Mouse (Mus musculus) forebrain, postnatal 0 days (tissue): ENCODE measurements around the gene Zfp82. TPM values are rescaled to one million over a fixed set of nuclear protein-coding genes. Genes with fewer than 3 reads are reported as not detected.

Source experiments
- ATAC-seq: fragments of 200-750 bp; cut with Nextera tagmentation; 2 replicates; pipeline ENCODE4 v1.8.0; 2017; ENCODE audit warnings: mild to moderate bottlenecking, moderate library complexity
- DNase-seq: peaks from one replicate; pipeline ENCODE4 v3.0.0-alpha.2; 2015
- H3K27ac ChIP-seq: fragments of 300-500 bp; sonication (generic); 2 replicates; pipeline ENCODE4 v1.5.1; 2014; ENCODE audit warnings: low read depth, mild to moderate bottlenecking, antibody characterized with exemption, low read length, moderate library complexity, mixed read lengths
- H3K27me3 ChIP-seq: fragments of 300-500 bp; sonication (generic); 2 replicates; pipeline ENCODE4 v1.6.1; 2014; ENCODE audit warnings: mild to moderate bottlenecking, low read length, mixed read lengths; ENCODE audit not compliant: insufficient read depth
- H3K36me3 ChIP-seq: fragments of 300-500 bp; sonication (generic); 2 replicates; pipeline ENCODE4 v1.6.1; 2014; ENCODE audit warnings: mild to moderate bottlenecking, moderate library complexity; ENCODE audit not compliant: insufficient read depth
- H3K4me1 ChIP-seq: fragments of 300-500 bp; sonication (generic); 2 replicates; pipeline ENCODE4 v1.6.1; 2014; ENCODE audit warnings: antibody characterized with exemption; ENCODE audit not compliant: insufficient read depth
- H3K4me2 ChIP-seq: fragments of 300-500 bp; sonication (generic); 2 replicates; pipeline ENCODE4 v1.6.1; 2014; ENCODE audit warnings: low read depth, mild to moderate bottlenecking, moderate library complexity
- H3K4me3 ChIP-seq: fragments of 300-500 bp; sonication (generic); 2 replicates; pipeline ENCODE4 v1.5.1; 2014; ENCODE audit warnings: low read depth, low read length, mixed read lengths
- H3K9ac ChIP-seq: fragments of 300-500 bp; sonication (generic); 2 replicates; pipeline ENCODE4 v1.6.1; 2014; ENCODE audit warnings: mild to moderate bottlenecking
- H3K9me3 ChIP-seq: fragments of 300-500 bp; sonication (generic); 2 replicates; pipeline ENCODE4 v1.6.1; 2016; ENCODE audit warnings: low read length
- CTCF ChIP-seq: sonication (generic); IDR thresholded peaks from 2 replicates; pipeline ENCODE4 v1.5.1; 2016; ENCODE audit warnings: antibody characterized with exemption, control low read depth, low read depth
- WGBS: fragments of 180-500 bp; shearing (Covaris S2); extraction: QIAGEN DNeasy Blood & Tissue Kit; methylation state at CpG from one replicate; pipeline ENCODE4 v1.1.7; 2014; 5-methylcytosine and 5-hydroxymethylcytosine counted together
- polyA plus RNA-seq: library from polyadenylated mRNA; unstranded; fragments of >200 nt; fragmentation: Nextera tagmentation; extraction: Ambion mirVana; gene quantifications from 2 replicates; pipeline ENCODE4 v1.2.1, GENCODE M21; 2015
- total RNA-seq: library from RNA; depleted of rRNA; stranded (reverse); fragments of >200 nt; gene quantifications from 2 replicates; pipeline ENCODE4 v1.2.3, GENCODE M21; 2014

Gene Zfp82
- total and polyA plus RNA-seq, 2 experiments from 2014 or later = 7.3 to 8.0 TPM

GRCm38 (mm10) chr7:30089405-30089804 lies 16.7 kb upstream of the Zfp82 start:
- Histone ChIP-seq H3K4me3 (peak overlapping the region; percentile 63), H3K9me3 (no peaks in the 10 kb centered on the region), H3K9ac (peak overlapping the region; percentile 61), H3K4me2 (peak overlapping the region; percentile 77), H3K27ac (no peak overlapping the region), H3K4me1 (peaks cover 20% of the 10 kb centered on the region), H3K27me3 (no peaks in the 10 kb centered on the region), H3K36me3 (peaks cover 21% of the 10 kb centered on the region)
- no peak for ATAC-seq
- no peak for TF ChIP-seq CTCF
- 12% methylated on average over 6 of the region's 6 CpGs for WGBS
- no peak for DNase-seq

- H3K4me2 ChIP-seq = no peak overlapping the region
- TF ChIP-seq CTCF = no peak
- no peaks in the 10 kb centered on the region for H3K27me3 ChIP-seq
- peaks cover 26% of the 10 kb centered on the region for H3K36me3 ChIP-seq
- ATAC-seq (no peak), DNase-seq (no peak)
- H3K9ac ChIP-seq = no peak overlapping the region
- no peak overlapping the region for H3K27ac ChIP-seq
- WGBS = 91% methylated on average over 9 of the region's 9 CpGs
- H3K4me1 ChIP-seq = peaks cover 15% of the 10 kb centered on the region
- no peaks in the 10 kb centered on the region for H3K9me3 ChIP-seq
- no peak overlapping the region for H3K4me3 ChIP-seq
Measured at GRCm38 (mm10) chr7:30086524-30086923, 13.8 kb upstream of the Zfp82 start.

- Histone ChIP-seq H3K27me3 (no peaks in the 10 kb centered on the region), H3K9me3 (no peaks in the 10 kb centered on the region), H3K27ac (no peak overlapping the region), H3K9ac (no peak overlapping the region), H3K4me1 (no peaks in the 10 kb centered on the region), H3K4me3 (no peak overlapping the region), H3K4me2 (no peak overlapping the region), H3K36me3 (peaks cover 67% of the 10 kb centered on the region)
- WGBS = 84% methylated on average over 5 of the region's 5 CpGs
- DNase-seq (no peak), ATAC-seq (no peak)
- TF ChIP-seq CTCF = peak; percentile 48
Measured at GRCm38 (mm10) chr7:30064622-30065021, 8.1 kb downstream of the Zfp82 start.

- H3K36me3 ChIP-seq = peaks cover 76% of the 10 kb centered on the region
- TF ChIP-seq CTCF = peak; percentile 52
- no peaks in the 10 kb centered on the region for H3K27me3 ChIP-seq
- peak; percentile 20 for DNase-seq
- no peak overlapping the region for H3K27ac ChIP-seq
- H3K9me3 ChIP-seq = no peaks in the 10 kb centered on the region
- H3K9ac ChIP-seq = no peak overlapping the region
- H3K4me2 ChIP-seq = no peak overlapping the region
- H3K4me3 ChIP-seq = no peak overlapping the region
- no peaks in the 10 kb centered on the region for H3K4me1 ChIP-seq
- no peak for ATAC-seq
- WGBS = 91% methylated on average over 5 of the region's 5 CpGs
Measured at GRCm38 (mm10) chr7:30062478-30062877, 10.2 kb downstream of the Zfp82 start.

- Histone ChIP-seq H3K4me1 (no peaks in the 10 kb centered on the region), H3K36me3 (peaks cover 83% of the 10 kb centered on the region), H3K27me3 (no peaks in the 10 kb centered on the region), H3K4me2 (no peak overlapping the region), H3K9ac (no peak overlapping the region), H3K4me3 (no peak overlapping the region), H3K27ac (no peak overlapping the region), H3K9me3 (no peaks in the 10 kb centered on the region)
- WGBS = 88% methylated on average over 6 of the region's 6 CpGs
- DNase-seq (no peak), ATAC-seq (no peak)
- TF ChIP-seq CTCF = no peak
Measured at GRCm38 (mm10) chr7:30060341-30060740, 12.4 kb downstream of the Zfp82 start.

GRCm38 (mm10) chr7:30053591-30053990 lies 19.1 kb downstream of the Zfp82 start:
- Histone ChIP-seq H3K4me2 (no peak overlapping the region), H3K4me3 (no peak overlapping the region), H3K27ac (no peak overlapping the region), H3K4me1 (peaks cover 9% of the 10 kb centered on the region), H3K36me3 (peaks cover 31% of the 10 kb centered on the region), H3K27me3 (no peaks in the 10 kb centered on the region), H3K9me3 (no peaks in the 10 kb centered on the region), H3K9ac (no peak overlapping the region)
- 16% methylated on average over 3 of the region's 3 CpGs for WGBS
- no peak for ATAC-seq
- no peak for TF ChIP-seq CTCF
- no peak for DNase-seq

- ATAC-seq = peak; percentile 99
Measured at GRCm38 (mm10) chr7:30050882-30051548, 21.7 kb downstream of the Zfp82 start, which contains the start of gene Zfp14. TSS of gene Zfp14 (minus strand) at chr7:30051380.

More at GRCm38 (mm10) chr7:30050882-30051548, 21.7 kb downstream of the Zfp82 start, which contains the start of gene Zfp14:
- Histone ChIP-seq H3K27me3 (no peaks in the 10 kb centered on the region), H3K27ac (peak within 1 kb of the TSS; percentile 86), H3K4me1 (peaks cover 9% of the 10 kb centered on the region), H3K9ac (peak within 1 kb of the TSS; percentile 75), H3K4me2 (peak within 1 kb of the TSS; percentile 80), H3K9me3 (no peaks in the 10 kb centered on the region), H3K4me3 (peak within 1 kb of the TSS; percentile 84), H3K36me3 (peaks cover 10% of the 10 kb centered on the region)
- peak; percentile 94 for DNase-seq
- WGBS = under 1% methylated on average over 40 of the region's 40 CpGs
- 0 out of 2 replicates have a peak, but pooled peaks have one; percentile 6 for TF ChIP-seq CTCF
